Mouse (Mus musculus): ENCODE measurements around the gene Slc30a2.
A peak's percentile ranks its signal among the peaks of the same experiment; 100 is the strongest.

DNA sequence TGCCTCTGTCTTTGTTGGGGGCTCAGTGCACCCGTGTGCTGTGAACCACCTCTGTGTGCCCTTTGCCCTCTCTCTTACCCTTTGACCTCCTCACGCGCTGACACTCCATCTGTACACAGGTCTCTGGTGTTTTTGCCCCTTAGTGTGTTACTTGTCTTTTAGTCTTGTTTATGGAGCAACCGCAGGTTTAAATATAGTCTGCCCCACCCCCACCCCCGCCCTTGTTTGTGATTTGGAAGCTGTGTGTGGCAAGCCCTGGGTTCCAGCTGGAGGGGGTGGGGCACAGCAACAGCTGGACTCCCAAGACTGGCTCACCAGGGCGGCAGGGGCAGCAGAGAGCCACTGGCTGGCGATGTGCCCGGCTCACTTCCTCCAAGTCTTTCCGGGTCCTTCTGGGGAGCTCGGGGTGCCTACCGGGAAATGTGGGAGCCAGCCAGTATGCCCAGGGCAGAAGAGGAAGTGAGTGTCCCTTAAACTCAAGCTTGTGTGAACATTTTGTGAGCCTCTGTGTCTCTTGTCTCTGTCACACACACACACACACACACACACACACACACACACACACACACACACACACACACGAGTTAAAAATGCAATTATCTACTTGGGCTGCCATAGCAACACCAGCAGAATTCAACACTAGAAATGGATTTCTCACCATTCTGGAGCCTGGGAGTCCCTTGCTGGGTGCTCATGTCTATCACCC lies 35.5 kb upstream of the Slc30a2 start:
- no peak for TF ChIP-seq POLR2A (IDR thresholded peaks at IDR 0.05; ENCODE audit: borderline replicate concordance, extremely low read depth, low read depth, low read length)
- TF ChIP-seq CTCF (IDR thresholded peaks at IDR 0.05; ENCODE audit: insufficient read depth, low read length), result peak; percentile 42
